Mouse (Mus musculus): Measurements from ENCODE around the gene Mvb12b. TPM values are rescaled to one million over a fixed set of nuclear protein-coding genes. Genes with fewer than 3 reads are reported as not detected.

The Mvb12b gene
- polyA plus RNA-seq (2015; fragmentation: Nextera tagmentation; extraction: Ambion mirVana), result 75.9 and 85.8 TPM in 2 replicates

GRCm38 (mm10) chr2:33887328-33888099 is at the start of gene Mvb12b:
Gene Mvb12b (minus strand): TSS chr2:33887946.
- Histone ChIP-seq H3K4me2 (replicated peaks) (peak within 1 kb of the TSS; percentile 80), H3K36me3 (no peaks in the 10 kb centered on the region), H3K9ac (replicated peaks) (peak within 1 kb of the TSS; percentile 99), H3K4me3 (peak within 1 kb of the TSS; percentile 89), H3K4me1 (peaks cover 49% of the 10 kb centered on the region), H3K9me3 (no peaks in the 10 kb centered on the region), H3K27ac (replicated peaks) (peak within 1 kb of the TSS; percentile 97), H3K27me3 (no peaks in the 10 kb centered on the region)
- peak; percentile 74 for ATAC-seq (replicated peaks)
- WGBS, result under 1% methylated on average over 54 of the region's 67 CpGs

DNA sequence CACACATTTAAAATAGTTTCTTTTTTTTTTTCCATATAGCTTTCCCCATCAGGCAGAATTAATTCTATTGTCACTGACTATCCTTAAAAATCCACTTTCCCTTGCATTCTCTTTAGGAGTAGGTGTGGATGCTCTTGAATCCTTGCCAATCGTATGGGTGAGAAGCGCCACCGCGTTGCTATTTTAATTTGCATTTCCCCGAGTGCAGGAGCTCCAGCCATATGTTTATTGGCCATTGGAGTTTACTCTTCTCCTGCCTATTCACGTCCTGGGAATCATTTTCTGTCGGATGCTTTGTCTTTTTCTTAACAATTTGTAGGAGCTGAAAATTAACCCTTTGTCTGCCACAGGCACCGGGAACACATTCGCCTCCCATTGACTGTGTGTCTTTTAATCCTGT is 48.0 kb upstream of the Mvb12b start:
- Histone ChIP-seq H3K36me3 (no peaks in the 10 kb centered on the region), H3K9me3 (no peaks in the 10 kb centered on the region), H3K4me2 (replicated peaks) (peak overlapping the region; percentile 23; the same call in 1 of the 2 replicates), H3K4me3 (no peak overlapping the region), H3K4me1 (peaks cover 8% of the 10 kb centered on the region), H3K27ac (replicated peaks) (peak overlapping the region; percentile 39), H3K27me3 (no peaks in the 10 kb centered on the region), H3K9ac (replicated peaks) (no peak overlapping the region)
- no peak for ATAC-seq (replicated peaks)
- WGBS, result 11% methylated on average over 9 of the region's 9 CpGs

DNA sequence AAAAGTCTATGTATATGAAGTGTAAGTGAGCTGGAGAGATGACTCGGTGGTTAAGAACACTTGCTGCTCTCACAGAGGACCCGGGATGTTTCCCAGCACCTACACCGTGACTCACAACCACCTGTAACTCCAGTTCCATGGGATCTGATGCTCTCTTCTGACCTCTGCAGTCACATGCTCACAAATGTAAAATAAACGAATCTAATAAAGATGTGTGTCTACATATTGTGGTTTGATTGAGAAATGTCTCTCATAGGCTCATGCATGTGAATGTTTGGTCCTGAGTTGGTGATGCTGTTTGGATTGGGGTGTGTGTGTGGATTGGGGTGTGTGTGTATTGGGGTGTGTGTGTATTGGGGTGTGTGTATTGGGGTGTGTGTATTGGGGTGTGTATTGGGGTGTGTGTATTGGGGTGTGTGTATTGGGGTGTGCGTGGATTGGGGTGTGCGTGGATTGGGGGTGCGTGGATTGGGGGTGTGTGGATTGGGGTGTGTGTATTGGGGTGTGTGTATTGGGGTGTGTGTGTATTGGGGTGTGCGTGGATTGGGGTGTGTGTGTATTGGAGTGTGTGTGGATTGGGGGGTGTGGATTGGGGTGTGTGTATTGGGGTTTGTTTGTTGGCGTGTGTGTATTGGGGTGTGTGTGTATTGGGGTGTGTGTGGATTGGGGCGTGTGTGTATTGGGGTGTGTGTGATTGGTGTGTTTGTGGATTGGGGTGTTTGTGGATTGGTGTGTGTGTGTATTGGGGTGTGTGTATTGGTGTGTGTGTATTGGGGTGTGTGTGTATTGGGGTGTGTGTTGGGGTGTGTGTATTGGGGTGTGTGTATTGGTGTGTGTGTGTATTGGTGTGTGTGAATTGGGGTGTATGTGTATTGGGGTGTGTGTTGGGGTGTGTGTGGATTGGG is 46.1 kb upstream of the Mvb12b start:
- ATAC-seq (replicated peaks), result peak; percentile 58; the same call in 1 of the 2 replicates
- no peak overlapping the region for H3K4me2 ChIP-seq (replicated peaks)
- 59% methylated on average over 10 of the region's 10 CpGs for WGBS
- no peaks in the 10 kb centered on the region for H3K36me3 ChIP-seq
- H3K4me1 ChIP-seq, result peaks cover 8% of the 10 kb centered on the region
- H3K9me3 ChIP-seq, result no peaks in the 10 kb centered on the region
- no peaks in the 10 kb centered on the region for H3K27me3 ChIP-seq
- no peak overlapping the region for H3K9ac ChIP-seq (replicated peaks)
- no peak overlapping the region for H3K4me3 ChIP-seq
- H3K27ac ChIP-seq (replicated peaks), result no peak overlapping the region

DNA sequence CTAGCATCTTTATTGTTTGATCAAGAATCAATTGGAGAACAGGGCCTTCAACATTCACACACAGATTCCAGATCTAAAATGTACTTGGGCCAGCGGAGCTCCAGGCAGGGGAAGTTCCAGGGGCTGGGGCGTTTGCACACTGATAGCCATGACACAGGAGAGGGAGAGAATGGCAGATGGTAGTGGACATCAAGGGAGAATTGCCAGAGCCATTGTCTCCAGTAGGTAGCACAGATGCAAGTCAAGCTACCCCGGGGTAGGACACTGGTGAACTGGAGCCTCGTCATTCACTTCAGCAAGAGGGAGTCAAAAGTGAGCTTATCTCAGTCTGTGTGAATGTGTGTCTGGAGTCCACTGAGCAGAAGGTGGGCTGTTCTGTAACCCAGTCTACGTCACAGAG is 43.4 kb upstream of the Mvb12b start:
- no peaks in the 10 kb centered on the region for H3K9me3 ChIP-seq
- 85% methylated on average over 5 of the region's 5 CpGs for WGBS
- no peak overlapping the region for H3K4me2 ChIP-seq (replicated peaks)
- ATAC-seq (replicated peaks), result no peak
- H3K4me3 ChIP-seq, result no peak overlapping the region
- H3K36me3 ChIP-seq, result no peaks in the 10 kb centered on the region
- no peak overlapping the region for H3K9ac ChIP-seq (replicated peaks)
- H3K4me1 ChIP-seq, result peaks cover 7% of the 10 kb centered on the region
- no peak overlapping the region for H3K27ac ChIP-seq (replicated peaks)
- H3K27me3 ChIP-seq, result no peaks in the 10 kb centered on the region

GRCm38 (mm10) chr2:33925288-33925687 is 37.5 kb upstream of the Mvb12b start:
- Histone ChIP-seq H3K36me3 (no peaks in the 10 kb centered on the region), H3K27me3 (no peaks in the 10 kb centered on the region), H3K9me3 (no peaks in the 10 kb centered on the region), H3K4me3 (no peak overlapping the region), H3K9ac (replicated peaks) (no peak overlapping the region), H3K4me2 (replicated peaks) (no peak overlapping the region), H3K27ac (replicated peaks) (no peak overlapping the region), H3K4me1 (peaks cover 9% of the 10 kb centered on the region)
- ATAC-seq (replicated peaks), result no peak
- WGBS, result 59% methylated on average over 5 of the region's 5 CpGs

DNA sequence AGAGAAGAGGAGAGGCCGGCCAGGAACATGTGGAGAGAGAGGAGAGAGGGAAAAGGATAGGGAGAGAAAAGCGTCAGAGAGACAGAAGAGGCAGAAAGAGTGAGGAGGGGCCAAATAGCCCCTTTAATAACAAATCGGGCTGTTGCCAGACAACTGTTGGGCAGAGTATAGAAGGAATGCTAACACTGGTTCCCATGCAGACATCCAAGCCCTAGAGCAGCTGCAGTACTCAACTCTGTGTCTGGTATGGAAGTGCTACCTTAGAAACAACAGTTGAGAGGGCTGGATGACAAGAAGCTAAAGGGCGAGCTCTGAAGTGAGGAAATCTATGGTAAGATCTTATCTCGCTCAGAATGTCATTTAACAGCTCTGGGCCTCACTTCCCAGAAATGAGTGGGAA is 35.7 kb upstream of the Mvb12b start:
- no peaks in the 10 kb centered on the region for H3K36me3 ChIP-seq
- H3K4me2 ChIP-seq (replicated peaks), result no peak overlapping the region
- H3K27me3 ChIP-seq, result no peaks in the 10 kb centered on the region
- no peak overlapping the region for H3K9ac ChIP-seq (replicated peaks)
- 81% methylated on average over 5 of the region's 5 CpGs for WGBS
- H3K27ac ChIP-seq (replicated peaks), result no peak overlapping the region
- peaks cover 9% of the 10 kb centered on the region for H3K4me1 ChIP-seq
- ATAC-seq (replicated peaks), result no peak
- H3K4me3 ChIP-seq, result no peak overlapping the region
- no peaks in the 10 kb centered on the region for H3K9me3 ChIP-seq

DNA sequence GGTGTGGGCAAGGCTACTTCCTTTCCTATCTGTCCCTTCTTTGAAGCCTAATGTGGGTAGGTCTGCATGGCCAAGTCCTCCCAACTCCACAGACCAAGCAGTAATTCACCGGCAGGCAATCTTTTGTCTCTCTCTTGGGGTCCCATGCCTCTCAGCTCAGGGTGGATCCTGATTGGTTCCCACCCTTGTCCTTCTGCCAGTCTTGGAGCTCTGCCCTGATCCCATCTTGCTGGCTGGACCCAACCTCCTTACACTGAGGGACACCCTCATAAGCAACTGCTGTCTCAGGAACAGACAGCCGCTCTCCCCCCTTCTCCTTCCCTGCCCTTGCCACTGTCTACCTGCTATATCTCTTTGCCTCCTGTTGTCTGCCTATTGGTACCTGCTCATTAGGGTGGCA is 34.7 kb upstream of the Mvb12b start:
- Histone ChIP-seq H3K9me3 (no peaks in the 10 kb centered on the region), H3K27me3 (no peaks in the 10 kb centered on the region), H3K4me2 (replicated peaks) (no peak overlapping the region), H3K4me1 (peaks cover 9% of the 10 kb centered on the region), H3K36me3 (no peaks in the 10 kb centered on the region), H3K9ac (replicated peaks) (no peak overlapping the region), H3K4me3 (no peak overlapping the region), H3K27ac (replicated peaks) (no peak overlapping the region)
- ATAC-seq (replicated peaks), result no peak
- 68% methylated on average over 2 of the region's 2 CpGs for WGBS

GRCm38 (mm10) chr2:33919934-33920615 is 32.3 kb upstream of the Mvb12b start:
- H3K27me3 ChIP-seq, result no peaks in the 10 kb centered on the region
- H3K4me3 ChIP-seq, result no peak overlapping the region
- peaks cover 6% of the 10 kb centered on the region for H3K4me1 ChIP-seq
- H3K4me2 ChIP-seq (replicated peaks), result no peak overlapping the region
- 24% methylated on average over 22 of the region's 22 CpGs for WGBS
- no peak overlapping the region for H3K27ac ChIP-seq (replicated peaks)
- no peaks in the 10 kb centered on the region for H3K36me3 ChIP-seq
- no peaks in the 10 kb centered on the region for H3K9me3 ChIP-seq
- ATAC-seq (replicated peaks), result no peak
- H3K9ac ChIP-seq (replicated peaks), result no peak overlapping the region; the same call in 1 of the 2 replicates

- H3K9me3 ChIP-seq, result no peaks in the 10 kb centered on the region
- no peak overlapping the region for H3K4me3 ChIP-seq
- no peak for ATAC-seq (replicated peaks)
- H3K27ac ChIP-seq (replicated peaks), result no peak overlapping the region
- WGBS, result 87% methylated on average over 3 of the region's 3 CpGs
- H3K4me2 ChIP-seq (replicated peaks), result no peak overlapping the region
- H3K27me3 ChIP-seq, result no peaks in the 10 kb centered on the region
- no peaks in the 10 kb centered on the region for H3K4me1 ChIP-seq
- no peaks in the 10 kb centered on the region for H3K36me3 ChIP-seq
- H3K9ac ChIP-seq (replicated peaks), result no peak overlapping the region
These were observed 31.1 kb upstream of the Mvb12b start for GRCm38 (mm10) chr2:33918824-33919223.

DNA sequence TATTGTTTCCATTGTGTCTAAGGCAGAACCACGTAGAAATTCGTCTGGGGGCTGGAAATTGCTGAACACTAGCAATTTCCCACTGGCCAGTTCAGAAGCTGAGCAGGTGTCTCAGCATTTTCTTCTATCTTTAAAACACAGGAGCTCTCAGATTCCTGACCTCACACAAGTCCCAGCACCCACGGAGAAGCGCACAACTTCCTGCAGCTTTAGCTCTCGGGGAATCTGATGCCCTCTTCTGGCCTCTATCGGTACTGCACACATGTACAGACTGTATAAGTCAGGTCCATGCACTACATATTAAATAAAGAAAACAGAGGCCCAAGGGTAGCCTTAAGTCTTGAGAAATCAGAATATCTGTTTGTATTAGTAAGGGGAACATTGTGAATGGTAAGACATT is 30.6 kb upstream of the Mvb12b start:
- no peaks in the 10 kb centered on the region for H3K9me3 ChIP-seq
- WGBS, result 75% methylated on average over 6 of the region's 6 CpGs
- H3K27ac ChIP-seq (replicated peaks), result no peak overlapping the region

DNA sequence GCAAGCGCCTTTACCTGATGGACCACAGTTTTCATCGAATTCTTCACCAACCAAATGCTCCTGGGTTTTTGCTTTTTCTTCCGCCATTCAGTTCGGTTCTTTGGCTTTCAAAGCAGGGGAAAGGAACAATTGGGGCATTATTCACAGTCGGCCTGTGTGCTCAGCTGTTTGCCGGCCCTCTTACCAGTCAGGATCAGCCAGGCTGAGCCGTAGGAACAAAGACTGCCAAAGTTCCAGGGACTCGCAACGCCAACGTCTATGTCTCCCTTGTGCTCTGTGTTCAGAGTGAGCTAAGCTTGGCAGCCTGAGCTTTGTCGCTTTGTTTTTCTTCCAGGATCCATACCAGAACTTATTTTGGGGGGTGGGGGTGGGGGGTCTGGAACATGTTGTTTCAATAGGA is 28.9 kb upstream of the Mvb12b start:
- H3K4me1 ChIP-seq, result no peaks in the 10 kb centered on the region
- no peak overlapping the region for H3K4me3 ChIP-seq
- H3K4me2 ChIP-seq (replicated peaks), result no peak overlapping the region
- H3K36me3 ChIP-seq, result no peaks in the 10 kb centered on the region
- no peaks in the 10 kb centered on the region for H3K9me3 ChIP-seq
- H3K27ac ChIP-seq (replicated peaks), result no peak overlapping the region
- H3K27me3 ChIP-seq, result no peaks in the 10 kb centered on the region
- no peak overlapping the region for H3K9ac ChIP-seq (replicated peaks)
- peak; percentile 60; the same call in 1 of the 2 replicates for ATAC-seq (replicated peaks)
- WGBS, result 15% methylated on average over 11 of the region's 11 CpGs

More for the DNA sequence above, 30.6 kb upstream of the Mvb12b start:
- no peak overlapping the region for H3K9ac ChIP-seq (replicated peaks)
- H3K4me3 ChIP-seq, result no peak overlapping the region
- no peaks in the 10 kb centered on the region for H3K36me3 ChIP-seq
- H3K4me1 ChIP-seq, result no peaks in the 10 kb centered on the region
- no peak overlapping the region for H3K4me2 ChIP-seq (replicated peaks)
- no peak for ATAC-seq (replicated peaks)
- no peaks in the 10 kb centered on the region for H3K27me3 ChIP-seq

GRCm38 (mm10) chr2:33914998-33915397 is 27.3 kb upstream of the Mvb12b start:
- H3K4me1 ChIP-seq, result no peaks in the 10 kb centered on the region
- H3K9ac ChIP-seq (replicated peaks), result no peak overlapping the region
- H3K9me3 ChIP-seq, result no peaks in the 10 kb centered on the region
- 81% methylated on average over 8 of the region's 8 CpGs for WGBS
- H3K27ac ChIP-seq (replicated peaks), result no peak overlapping the region
- ATAC-seq (replicated peaks), result no peak
- H3K27me3 ChIP-seq, result no peaks in the 10 kb centered on the region
- H3K4me3 ChIP-seq, result no peak overlapping the region
- no peak overlapping the region for H3K4me2 ChIP-seq (replicated peaks)
- no peaks in the 10 kb centered on the region for H3K36me3 ChIP-seq

Measured in forebrain, embryonic 15.5 days (tissue).